Mouse (Mus musculus): ENCODE measurements around the gene Asap2.

Asap2 gene

DNA sequence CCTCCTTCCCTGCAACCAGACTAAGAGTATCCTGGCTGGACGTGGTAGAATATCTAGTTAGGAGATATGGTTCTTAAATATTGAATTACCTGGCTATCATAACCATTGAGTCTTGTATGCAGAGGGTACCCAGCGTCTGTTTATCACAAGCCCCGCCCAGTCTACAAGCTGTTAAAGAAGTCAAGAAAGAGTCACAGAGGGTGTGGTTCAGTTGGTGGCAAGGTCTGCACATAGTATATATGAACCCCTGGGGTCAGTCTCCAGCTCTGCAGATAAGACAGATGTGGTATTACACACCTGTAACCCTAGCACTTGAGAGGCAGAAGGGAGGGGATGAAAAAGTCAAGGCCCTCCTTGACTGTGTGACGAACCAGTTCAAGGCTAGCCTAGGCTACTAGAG is 215.5 kb downstream of the Asap2 start:
- DNase-seq (ENCODE audit: extremely low read depth, insufficient read length, low spot score): no peak

DNA sequence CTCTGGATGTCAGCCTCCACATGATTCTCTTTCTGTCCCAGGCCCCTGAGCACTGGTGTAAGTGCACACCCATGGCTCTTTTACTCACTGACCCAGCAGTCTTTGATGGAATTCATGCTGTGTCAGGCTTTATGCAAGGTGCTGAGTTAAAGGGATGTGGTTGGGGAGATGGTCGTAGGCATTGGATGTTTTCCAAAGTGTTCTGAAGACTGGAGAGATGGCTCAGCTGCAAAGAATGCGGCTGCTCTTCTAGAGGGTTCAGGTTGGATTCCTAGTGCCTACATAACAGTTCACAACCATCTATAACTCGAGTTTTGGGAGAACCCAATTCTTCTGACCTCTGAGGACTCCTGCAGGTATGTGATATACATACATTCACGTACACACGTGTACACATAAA is 217.2 kb downstream of the Asap2 start:
- DNase-seq (ENCODE audit: extremely low read depth, insufficient read length, low spot score): peak; percentile 40

DNA sequence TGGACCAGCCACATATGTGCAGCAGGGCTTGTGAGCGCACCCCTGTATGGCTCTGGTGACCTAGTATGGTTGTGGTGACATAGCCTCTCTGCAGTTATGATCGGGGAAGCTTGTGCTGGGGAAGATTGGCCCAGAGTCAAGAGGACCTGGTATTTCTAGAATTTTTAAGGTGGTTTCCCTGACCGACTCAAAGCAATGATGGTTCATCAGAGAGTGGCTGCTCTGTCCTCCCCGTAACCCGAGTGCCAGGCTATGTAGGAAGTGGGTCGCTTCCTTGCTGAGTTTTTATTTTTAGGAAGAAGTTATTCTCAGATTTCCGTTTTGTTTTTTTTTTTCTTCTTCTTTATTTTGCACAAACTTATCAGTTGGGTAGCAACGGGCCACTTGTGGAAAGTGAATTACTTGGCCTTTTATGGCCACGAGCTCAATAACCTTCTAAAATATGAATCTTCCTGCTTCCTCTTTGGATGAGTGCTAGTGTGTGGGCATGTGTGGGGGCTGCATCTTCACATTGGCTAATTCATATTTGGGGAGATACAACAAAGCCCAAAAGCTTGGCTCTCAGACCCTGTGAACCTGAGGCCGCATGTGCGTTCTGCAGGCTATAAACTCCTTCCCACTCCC is 218.0 kb downstream of the Asap2 start:
- no peak for DNase-seq (ENCODE audit: extremely low read depth, insufficient read length, low spot score)

DNA sequence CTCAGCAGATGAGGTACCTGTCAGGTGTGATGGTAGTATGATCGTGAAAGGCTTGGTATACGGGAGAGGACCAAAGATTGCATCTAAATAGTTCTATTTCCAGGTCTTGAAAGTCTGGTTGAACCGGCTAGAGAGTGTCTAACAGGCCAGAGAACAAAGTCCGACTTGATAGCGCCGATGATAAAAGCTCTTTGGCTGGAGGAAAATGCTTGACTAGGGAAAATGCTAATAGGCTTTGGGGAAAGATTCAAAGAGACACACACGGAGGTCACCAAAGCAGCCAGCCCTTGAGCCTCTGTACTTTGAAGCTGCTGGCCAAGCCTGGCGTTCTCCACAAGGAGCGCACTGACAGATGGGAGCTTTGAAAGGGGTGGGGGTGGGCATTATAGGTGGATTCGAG is 219.0 kb downstream of the Asap2 start:
- DNase-seq (ENCODE audit: extremely low read depth, insufficient read length, low spot score): no peak

DNA sequence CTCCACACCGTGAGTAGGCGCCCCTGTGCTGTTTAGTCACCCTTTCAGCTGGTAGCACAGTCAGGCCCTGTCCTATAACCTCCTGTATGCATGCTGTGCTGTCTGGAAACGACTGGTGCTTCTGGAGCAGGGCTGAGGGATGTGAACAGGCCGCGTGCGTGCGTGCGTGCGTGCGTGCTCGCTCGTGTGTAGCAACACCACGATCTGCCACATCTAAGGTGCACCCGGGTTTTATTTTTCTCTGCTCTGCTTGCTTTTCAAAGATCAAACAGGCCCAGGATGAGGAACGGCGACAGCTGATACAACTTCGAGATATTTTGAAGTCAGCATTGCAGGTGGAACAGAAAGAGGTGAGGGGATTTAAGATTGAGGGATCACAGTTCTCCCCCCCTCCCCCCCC is 222.6 kb downstream of the Asap2 start:
- DNase-seq (ENCODE audit: extremely low read depth, insufficient read length, low spot score): no peak

DNA sequence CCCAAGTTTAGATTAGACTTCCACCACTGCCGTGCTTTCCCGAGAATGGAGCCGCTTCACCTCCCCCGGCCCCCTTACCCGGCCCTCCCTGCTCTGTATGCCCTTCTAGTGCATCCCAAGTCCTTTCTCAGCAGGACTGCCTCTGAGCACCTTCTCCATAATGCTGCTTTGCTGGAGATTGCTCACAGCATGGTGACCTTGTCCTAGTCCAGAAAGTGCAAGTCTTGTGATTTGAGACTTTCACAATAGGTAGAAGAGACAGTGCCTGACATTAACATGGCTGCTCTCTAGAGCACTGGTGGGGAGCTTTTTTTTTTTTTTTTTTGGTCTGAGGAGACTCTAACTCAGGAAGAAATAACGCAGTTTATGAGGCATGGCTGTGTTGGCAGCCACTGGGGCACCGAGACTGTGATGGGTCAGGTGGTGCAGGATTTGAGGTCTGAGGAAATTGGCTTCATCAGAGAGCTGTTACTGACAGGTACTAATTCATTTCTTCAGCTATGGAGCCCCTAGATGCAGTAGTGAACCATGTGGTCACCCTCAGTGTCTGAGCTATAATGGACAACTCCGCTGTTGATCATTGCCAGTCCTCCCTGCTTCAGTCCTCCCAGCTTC is 224.4 kb downstream of the Asap2 start:
- DNase-seq (ENCODE audit: extremely low read depth, insufficient read length, low spot score): no peak

DNA sequence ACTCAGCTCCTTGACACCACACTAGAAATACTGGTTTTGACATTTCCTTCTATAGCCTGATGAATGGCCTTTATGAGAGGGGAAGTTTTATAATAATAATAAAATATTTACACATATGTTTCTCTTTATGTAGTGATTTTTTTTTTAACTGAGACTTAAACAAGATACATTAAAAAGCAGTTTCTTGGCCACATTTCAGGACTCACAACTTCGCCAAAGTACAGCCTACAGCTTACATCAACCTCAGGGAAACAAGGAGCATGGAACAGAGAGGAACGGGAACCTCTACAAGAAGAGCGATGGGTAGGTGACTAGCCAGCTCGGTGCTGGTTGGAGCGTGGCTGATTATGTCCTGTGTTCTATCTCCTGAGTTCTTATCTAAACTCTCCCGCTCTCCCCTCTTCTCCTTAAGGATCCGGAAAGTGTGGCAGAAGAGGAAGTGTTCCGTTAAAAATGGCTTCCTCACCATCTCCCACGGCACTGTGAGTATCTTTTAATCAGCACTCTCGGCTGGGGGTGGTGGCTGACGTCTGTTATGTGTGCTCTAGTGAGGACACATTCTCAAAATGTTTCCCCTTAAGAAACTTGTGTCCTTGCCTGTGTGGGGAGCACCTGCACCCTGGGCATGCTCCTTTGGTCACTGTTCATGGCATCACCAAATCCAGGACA is 227.7 kb downstream of the Asap2 start:
- no peak for DNase-seq (ENCODE audit: extremely low read depth, insufficient read length, low spot score)

DNA sequence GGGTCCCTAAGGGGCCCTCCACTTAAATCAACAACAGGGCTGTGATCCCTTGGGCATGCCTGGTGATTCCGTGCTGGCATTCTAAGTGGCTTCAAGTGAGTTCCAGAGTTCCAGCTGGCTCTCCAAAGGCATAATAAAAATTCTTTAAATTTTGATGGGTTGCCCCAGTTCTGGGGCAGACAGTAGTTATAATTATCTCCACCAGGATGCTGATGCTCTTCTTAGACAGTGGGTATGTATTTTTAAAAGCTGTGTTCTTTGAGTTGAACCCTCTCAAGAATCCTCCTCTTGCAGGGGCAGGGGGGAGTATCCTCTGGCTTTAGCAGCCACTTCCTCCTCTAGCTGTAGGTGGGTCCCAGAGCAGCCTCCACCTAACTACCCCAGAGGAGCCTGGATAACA is 230.3 kb downstream of the Asap2 start:
- no peak for DNase-seq (ENCODE audit: extremely low read depth, insufficient read length, low spot score)

DNA sequence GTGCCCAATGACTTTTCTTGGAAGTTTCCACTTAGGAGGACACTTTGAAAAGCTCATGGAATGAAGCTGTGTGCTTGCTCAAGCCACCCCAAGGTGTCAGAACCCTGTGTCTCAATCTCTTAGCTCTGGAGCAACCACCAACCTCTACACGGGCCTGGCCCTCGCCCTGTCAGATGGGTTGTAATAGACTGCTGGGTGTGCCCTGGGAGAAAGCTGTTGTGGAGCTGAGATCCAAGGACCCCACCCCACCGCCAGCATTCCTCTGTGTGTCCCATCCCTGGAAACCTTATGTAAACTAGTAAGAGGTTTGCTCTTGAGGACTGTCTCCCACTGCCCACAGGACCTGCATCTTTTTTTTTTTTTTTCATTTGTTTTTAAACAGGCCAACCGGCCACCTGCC is 233.7 kb downstream of the Asap2 start:
- DNase-seq (ENCODE audit: extremely low read depth, insufficient read length, low spot score): no peak

DNA sequence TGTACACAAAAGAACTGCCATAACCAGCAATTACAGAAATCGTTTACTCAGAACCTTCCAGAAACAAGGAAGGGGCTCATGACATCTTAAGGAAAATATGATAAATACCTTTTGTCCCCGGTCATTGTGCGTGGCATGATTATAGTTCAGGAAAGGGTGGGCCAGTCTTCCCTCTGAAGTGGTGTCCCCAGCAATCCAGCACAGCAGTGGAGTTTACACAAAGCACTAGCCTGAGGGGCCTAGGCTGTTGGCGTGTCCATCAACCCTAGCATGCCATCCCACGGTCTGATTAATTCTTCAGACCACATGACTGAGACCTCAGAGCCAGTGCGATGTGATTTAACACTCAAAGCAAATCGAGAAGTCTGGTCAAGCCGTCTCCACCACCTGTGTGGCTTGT is 235.1 kb downstream of the Asap2 start:
- no peak for DNase-seq (ENCODE audit: extremely low read depth, insufficient read length, low spot score)

DNA sequence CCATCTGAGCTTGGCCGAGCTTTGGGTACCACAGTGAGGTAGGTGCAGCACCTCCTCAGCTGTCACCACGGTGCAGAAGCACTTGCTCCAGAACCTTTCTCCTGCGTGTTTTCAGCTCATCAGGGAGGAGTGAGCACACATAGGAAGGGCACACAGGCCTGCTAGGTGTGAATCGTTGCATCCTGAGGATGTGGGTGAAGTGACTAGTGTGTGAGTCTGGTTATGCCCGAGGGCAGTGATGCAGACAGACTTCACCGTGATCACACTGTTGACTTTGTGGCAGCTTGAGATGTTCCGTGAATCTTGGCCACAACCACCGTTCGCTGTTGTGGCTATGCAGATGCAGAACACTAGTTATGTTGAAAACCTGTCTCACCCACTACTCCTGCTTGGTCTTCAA is 236.1 kb downstream of the Asap2 start:
- no peak for DNase-seq (ENCODE audit: extremely low read depth, insufficient read length, low spot score)

DNA sequence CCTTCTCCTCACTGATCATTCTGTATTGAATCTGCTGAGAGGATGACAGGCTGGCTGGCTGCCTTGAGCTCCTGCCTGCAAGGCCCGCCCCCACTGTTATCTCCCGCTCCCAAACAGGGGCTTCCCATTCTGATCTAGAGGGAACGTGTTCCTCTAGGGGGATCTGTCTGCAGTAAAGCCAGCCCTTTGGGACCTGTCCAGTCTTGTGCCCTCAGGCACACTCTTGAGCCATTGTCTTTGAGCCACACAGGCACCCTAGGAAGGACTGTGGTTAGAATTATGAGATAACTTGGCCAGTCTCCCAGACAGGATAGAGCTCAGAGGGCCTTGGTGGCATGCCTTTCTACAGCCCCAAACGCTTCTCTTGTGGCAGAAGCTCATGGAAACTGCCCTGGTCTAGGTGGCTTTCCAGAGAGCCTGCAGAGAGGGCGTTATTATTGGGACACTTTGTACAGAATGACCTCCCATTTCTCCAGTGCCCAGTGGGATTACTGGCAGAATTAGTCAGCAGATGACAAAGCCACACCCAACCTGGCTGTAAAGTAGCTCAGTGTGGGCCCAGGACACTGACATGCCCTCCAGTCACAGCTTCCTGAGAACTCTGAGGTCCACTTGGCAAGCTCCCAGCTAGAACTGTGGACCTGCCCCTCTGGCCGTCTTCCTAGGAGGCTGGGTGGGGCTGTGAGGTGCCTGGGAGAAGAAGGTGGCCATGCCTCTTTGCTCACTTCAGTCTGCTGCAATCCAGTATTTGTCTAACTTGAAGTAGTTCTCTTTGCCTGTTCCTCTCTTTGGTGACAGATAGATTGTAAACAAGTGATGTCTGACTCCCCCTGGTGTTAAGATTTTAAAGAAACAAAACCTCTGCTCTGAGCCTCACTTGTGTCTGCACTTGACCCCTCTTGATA is 237.1 kb downstream of the Asap2 start:
- DNase-seq (ENCODE audit: extremely low read depth, insufficient read length, low spot score): peak; percentile 83

DNA sequence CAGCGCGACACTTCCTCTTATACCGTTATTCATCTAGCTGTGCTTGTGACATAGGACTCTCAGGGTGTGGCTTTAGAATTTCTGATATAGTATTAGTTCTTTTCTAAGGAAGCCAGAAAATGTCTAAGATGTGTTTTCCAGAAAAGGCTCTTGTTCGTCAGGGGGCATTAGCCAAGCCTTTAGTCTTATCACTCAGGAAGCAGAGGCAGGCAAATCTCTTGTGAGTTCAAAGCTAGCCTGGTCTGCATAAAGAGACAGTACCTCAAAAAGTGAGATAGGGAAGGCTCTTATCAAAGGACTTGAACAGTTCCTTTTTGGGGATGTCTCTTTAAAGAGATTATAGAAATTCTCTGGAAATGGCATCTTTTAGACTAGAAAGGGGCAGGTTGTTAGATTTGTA is 238.4 kb downstream of the Asap2 start:
- no peak for DNase-seq (ENCODE audit: extremely low read depth, insufficient read length, low spot score)

DNA sequence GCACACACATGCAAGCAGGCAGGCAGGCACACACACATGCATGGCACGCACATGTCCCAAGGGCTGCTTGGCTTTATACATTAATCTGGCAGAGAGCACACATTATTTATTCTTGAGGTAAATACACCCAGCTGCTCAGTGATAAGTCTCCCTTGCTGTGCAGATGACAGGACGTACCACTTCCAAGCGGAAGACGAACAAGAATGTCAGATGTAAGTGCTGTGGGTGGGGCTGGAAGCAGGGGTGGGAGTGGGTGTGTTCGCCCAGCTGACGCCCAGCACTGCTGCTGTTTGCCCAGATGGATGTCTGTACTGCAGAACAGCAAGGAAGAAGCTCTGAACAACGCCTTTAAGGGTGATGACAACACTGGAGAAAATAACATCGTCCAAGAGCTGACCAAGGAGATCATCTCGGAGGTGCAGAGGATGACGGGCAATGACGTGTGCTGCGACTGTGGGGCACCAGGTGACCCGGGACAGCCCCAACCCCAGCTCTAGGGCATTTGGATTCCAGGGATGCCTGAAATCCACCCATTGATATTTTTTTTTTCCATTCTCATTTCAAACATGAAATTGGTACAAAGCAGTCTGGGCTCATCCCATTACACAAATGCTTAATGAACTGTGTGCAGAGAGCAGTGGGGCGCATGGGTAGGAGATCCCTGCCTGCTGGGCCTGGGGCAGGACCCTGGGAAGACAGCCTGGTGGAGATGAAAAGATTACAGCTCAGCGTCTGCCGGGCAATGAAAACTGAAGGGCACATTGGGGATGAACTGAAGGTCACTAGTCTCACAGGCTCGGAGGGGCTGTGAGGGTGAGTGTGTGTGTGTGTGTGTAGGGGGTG is 239.0 kb downstream of the Asap2 start:
- DNase-seq (ENCODE audit: extremely low read depth, insufficient read length, low spot score): no peak

DNA sequence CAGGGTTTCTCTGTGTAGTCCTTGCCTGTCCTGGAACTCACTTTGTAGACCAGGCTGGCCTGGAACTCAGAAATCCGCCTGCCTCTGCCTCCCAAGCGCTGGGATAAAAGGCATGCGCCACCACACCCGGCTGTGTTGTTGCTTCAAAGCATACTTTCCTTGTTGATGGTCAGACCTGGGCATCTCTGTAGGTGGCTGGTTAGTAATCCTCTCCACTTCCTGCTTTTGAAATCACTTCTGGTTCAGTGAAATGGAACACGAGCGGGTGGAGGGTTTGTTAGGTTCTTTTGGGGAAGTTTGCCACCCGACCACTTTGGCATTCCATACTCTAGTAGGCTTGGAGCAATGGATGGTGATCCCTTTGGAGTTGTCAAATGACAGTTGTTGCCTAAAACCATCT is 243.5 kb downstream of the Asap2 start:
- no peak for DNase-seq (ENCODE audit: extremely low read depth, insufficient read length, low spot score)

DNA sequence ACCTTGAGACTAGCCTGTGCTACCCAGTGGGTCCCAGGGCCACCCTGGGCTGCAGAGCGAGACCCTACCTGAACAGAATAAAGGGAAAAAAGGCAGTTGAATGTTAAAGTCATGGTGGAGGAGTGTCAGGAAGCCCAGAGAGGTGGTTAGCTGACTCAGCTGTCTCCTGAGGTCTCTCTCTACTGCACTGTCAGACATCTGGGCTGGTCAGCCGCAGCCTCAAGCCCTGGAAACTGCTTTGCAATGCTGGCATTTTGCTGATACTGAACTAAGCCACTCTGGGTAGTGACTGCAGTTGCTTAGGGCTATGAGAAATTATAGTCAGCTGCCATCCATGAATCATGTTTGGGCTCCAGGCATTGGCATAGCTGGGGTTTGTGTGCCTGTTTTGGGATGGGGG is 244.3 kb downstream of the Asap2 start:
- peak; percentile 13 for DNase-seq (ENCODE audit: extremely low read depth, insufficient read length, low spot score)

DNA sequence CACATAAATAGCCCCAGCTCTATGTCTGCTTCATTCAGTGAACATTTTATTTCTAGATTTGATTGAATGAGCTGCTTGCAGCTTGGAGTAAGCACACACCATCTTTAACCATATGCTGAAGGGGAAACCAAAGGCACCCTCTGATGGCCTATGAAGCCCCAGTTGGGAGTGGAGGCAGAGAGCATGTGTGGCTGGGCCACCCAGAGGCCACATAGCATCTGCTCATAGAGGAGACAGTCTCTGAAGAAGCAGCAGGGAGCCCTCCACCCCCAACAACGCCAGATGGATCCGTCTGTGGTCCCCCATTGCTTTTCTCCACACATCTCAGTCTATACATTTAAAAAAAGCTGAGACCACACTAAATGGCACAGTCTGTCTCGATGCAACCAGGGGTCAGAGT is 251.7 kb downstream of the Asap2 start:
- no peak for DNase-seq (ENCODE audit: extremely low read depth, insufficient read length, low spot score)

DNA sequence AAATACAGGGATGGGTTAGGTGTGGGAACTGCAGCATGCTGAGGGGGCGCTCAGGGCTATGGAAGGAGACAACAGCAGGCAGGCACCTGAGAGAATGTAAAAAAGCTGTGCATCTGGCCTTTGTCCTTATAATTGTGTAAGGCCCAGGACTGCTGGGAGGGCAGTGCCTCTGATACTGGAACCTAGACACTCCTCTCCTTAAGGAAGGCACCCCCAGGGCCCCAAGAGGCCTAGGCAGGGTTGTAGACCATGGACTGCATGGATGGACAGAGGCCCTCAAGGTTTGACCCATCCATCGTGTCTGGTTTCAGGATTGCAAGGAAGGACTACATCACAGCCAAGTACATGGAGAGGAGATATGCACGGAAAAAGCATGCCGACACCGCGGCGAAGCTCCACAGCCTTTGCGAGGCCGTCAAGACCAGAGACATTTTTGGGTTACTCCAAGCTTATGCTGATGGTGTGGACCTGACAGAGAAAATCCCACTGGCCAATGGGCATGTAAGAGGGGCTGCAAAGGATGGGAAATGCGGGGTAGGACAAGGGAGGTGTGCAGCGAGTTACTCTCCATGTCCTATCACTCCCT is 254.2 kb downstream of the Asap2 start:
- DNase-seq (ENCODE audit: extremely low read depth, insufficient read length, low spot score): no peak

DNA sequence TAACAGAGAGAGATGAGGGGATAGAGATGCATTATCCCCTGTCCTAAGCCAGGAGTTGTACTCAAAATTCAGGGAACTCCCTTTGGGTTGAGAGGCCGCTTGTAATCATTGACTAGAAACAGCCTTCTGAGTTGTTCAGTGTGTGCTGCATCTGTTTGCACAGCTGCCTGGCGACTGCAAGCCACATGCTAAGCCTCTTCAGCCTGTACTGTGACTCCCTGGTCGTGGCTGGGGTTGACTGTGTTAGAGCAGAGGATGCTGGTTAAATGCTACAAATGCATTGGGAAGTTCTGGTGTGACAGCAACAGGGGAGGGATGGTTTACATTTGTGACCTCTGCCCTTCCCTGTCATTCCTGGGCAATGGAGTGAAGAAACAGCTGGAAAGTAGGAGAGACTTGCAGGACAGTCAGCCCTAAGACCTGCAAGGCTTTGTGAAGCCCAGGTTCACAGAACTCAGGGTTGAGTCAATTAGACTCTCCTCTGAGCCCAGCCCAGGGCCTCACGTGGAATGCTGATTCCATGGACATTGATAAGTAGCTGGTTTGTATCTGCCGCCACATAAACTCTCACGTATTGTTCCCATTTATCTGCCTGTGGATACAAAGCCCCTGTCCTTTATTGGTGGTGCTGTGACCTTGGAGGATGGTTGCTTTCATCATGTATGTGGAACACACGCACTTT is 257.6 kb downstream of the Asap2 start:
- DNase-seq (ENCODE audit: extremely low read depth, insufficient read length, low spot score): no peak
